Mouse (Mus musculus) lung, embryonic 16.5 days (tissue): ENCODE measurements around the gene Map3k3. TPM values are rescaled to one million over a fixed set of nuclear protein-coding genes. Genes with fewer than 3 reads are reported as not detected.

Source experiments
- ATAC-seq: fragments of 200-750 bp; cut with Nextera tagmentation; 2 replicates; pipeline ENCODE4 v1.8.0; 2017; ENCODE audit warnings: low read depth, mild to moderate bottlenecking, moderate library complexity
- H3K27ac ChIP-seq: fragments of 300-500 bp; sonication (generic); 2 replicates; pipeline ENCODE4 v1.5.1; 2014; ENCODE audit warnings: mild to moderate bottlenecking, control low read depth, low read length
- H3K27me3 ChIP-seq: fragments of 300-500 bp; sonication (generic); 2 replicates; pipeline ENCODE4 v1.6.1; 2014; ENCODE audit warnings: low read depth, low read length, mixed read lengths; ENCODE audit not compliant: control insufficient read depth, insufficient read depth
- H3K36me3 ChIP-seq: fragments of 300-500 bp; sonication (generic); 2 replicates; pipeline ENCODE4 v1.6.1; 2014; ENCODE audit warnings: low read length; ENCODE audit not compliant: control insufficient read depth, insufficient read depth
- H3K4me1 ChIP-seq: fragments of 300-500 bp; sonication (generic); replicated peaks from 2 replicates; pipeline ENCODE4 v1.6.1; 2014; ENCODE audit warnings: low read length, mixed read lengths; ENCODE audit not compliant: control insufficient read depth, insufficient read depth
- H3K4me2 ChIP-seq: fragments of 300-500 bp; sonication (generic); 2 replicates; pipeline ENCODE4 v1.6.1; 2014; ENCODE audit warnings: low read depth, low read length, control low read depth
- H3K4me3 ChIP-seq: fragments of 300-500 bp; sonication (generic); 2 replicates; pipeline ENCODE4 v1.5.1; 2014; ENCODE audit warnings: mild to moderate bottlenecking, low read length, control low read depth
- H3K9ac ChIP-seq: fragments of 300-500 bp; sonication (generic); 2 replicates; pipeline ENCODE4 v1.6.1; 2014; ENCODE audit warnings: low read length, control low read depth
- H3K9me3 ChIP-seq: fragments of 300-500 bp; sonication (generic); 2 replicates; pipeline ENCODE4 v1.6.1; 2016; ENCODE audit warnings: low read length; ENCODE audit not compliant: control insufficient read depth
- WGBS: fragments of 180-500 bp; shearing (Covaris S2); extraction: QIAGEN DNeasy Blood & Tissue Kit; methylation state at CpG from one replicate; pipeline ENCODE4 v1.1.7; 2014; 5-methylcytosine and 5-hydroxymethylcytosine counted together
- polyA plus RNA-seq: library from polyadenylated mRNA; unstranded; fragments of >200 nt; fragmentation: Nextera tagmentation; extraction: Ambion mirVana; gene quantifications from 2 replicates; pipeline ENCODE4 v1.2.1, GENCODE M21; 2015

Map3k3 gene
- polyA plus RNA-seq, 1 experiment from 2014 or later = 15.8 TPM

DNA sequence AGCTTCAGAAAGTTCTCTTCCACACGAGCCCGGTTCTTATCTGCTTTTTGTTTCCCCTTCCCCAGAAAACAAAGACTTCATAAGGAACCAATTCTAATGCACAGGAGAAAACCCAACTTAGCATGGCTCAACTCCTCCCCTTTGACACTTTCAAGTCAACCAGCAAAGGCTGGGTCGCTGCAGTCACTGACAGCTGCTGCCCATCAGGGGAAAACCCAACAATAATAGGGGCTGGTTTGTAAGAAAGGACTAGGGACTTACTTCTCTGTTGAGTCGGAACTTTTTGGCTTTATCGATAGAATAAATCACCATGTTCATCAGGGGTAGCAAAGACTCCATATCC, 117.7 kb downstream of the Map3k3 start, which contains the start of gene Strada:
Gene Strada, minus strand, starts transcription at position 46 of the 343 bp plus-strand sequence.
- Histone ChIP-seq H3K27me3 (no peaks in the 10 kb centered on the region), H3K4me1 (no peaks in the 10 kb centered on the region), H3K9ac (no peak within 1 kb of the TSS), H3K4me2 (no peak within 1 kb of the TSS), H3K27ac (no peak within 1 kb of the TSS), H3K4me3 (no peak within 1 kb of the TSS), H3K9me3 (no peaks in the 10 kb centered on the region), H3K36me3 (peaks cover 61% of the 10 kb centered on the region)
- WGBS = 74% methylated on average over 5 of the region's 5 CpGs
- no peak for ATAC-seq

Other genes starting within 250 kb of the Map3k3 start
- 41.9 and 44.6 TPM in 2 replicates for gene Cyb561, start 131.3 kb upstream of the Map3k3 start, polyA plus RNA-seq
- 16.2 and 17.9 TPM in 2 replicates for gene Ace, start 116.7 kb upstream of the Map3k3 start, polyA plus RNA-seq
- 0.34 and 0.45 TPM in 2 replicates for gene Ace3, start 89.9 kb upstream of the Map3k3 start, polyA plus RNA-seq
- 0.23 and 0.34 TPM in 2 replicates for gene Kcnh6, start 76.5 kb upstream of the Map3k3 start, polyA plus RNA-seq
- gene Dcaf7, start 47.7 kb upstream of the Map3k3 start, polyA plus RNA-seq = 58.8 and 63.4 TPM in 2 replicates
- 8.6 and 10.4 TPM in 2 replicates for gene Taco1, start 18.6 kb upstream of the Map3k3 start, polyA plus RNA-seq
- gene Gm10840, start 76.2 kb downstream of the Map3k3 start, polyA plus RNA-seq = not detected in 2 replicates
- gene Limd2, start 76.2 kb downstream of the Map3k3 start, polyA plus RNA-seq = 218 and 247 TPM in 2 replicates
- 22.7 and 24.2 TPM in 2 replicates for gene Strada, start 117.6 kb downstream of the Map3k3 start, polyA plus RNA-seq
- gene Ccdc47, start 131.7 kb downstream of the Map3k3 start, polyA plus RNA-seq = 91.9 and 96.3 TPM in 2 replicates
- 70.2 and 72.9 TPM in 2 replicates for gene Ddx42, start 132.3 kb downstream of the Map3k3 start, polyA plus RNA-seq
- 42.9 and 48.7 TPM in 2 replicates for gene Ftsj3, start 171.5 kb downstream of the Map3k3 start, polyA plus RNA-seq
- gene Psmc5, start 171.5 kb downstream of the Map3k3 start, polyA plus RNA-seq = 242 and 250 TPM in 2 replicates
- gene Smarcd2, start 188.4 kb downstream of the Map3k3 start, polyA plus RNA-seq = 69.3 and 71.4 TPM in 2 replicates
- gene Tcam1, start 192.1 kb downstream of the Map3k3 start, polyA plus RNA-seq = 0.26 and 0.29 TPM in 2 replicates
- not detected in 2 replicates for gene Gh, start 217.3 kb downstream of the Map3k3 start, polyA plus RNA-seq
- 4.7 and 6.8 TPM in 2 replicates for gene Cd79b, start 230.1 kb downstream of the Map3k3 start, polyA plus RNA-seq